Mouse (Mus musculus): ENCODE results near the gene Ptgir.

Gene Ptgir

DNA sequence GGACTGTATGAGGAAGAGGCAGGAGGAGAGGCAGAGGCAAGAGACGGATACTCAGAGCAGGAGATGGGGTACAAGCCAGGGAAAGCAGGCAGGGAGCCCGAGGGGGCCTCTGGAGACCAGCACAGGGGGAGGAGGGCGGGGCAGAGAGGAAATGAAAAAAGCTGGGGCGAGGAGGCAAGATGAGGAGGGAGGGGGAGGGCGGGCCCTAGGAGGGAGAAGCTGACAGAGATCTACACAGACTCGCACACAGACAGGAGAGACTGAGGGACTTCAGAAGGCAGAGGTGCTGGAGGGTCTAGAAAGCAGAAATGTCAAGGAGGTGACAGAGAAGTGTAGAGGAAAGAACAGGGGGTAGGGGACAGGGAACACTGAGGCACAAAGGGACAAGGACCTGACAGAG, at the start of gene Ptgir:
Gene Ptgir, plus strand, starts transcription at position 210 of the 400 bp plus-strand sequence.
- no peak for DNase-seq (ENCODE audit: low read depth, low spot score)

DNA sequence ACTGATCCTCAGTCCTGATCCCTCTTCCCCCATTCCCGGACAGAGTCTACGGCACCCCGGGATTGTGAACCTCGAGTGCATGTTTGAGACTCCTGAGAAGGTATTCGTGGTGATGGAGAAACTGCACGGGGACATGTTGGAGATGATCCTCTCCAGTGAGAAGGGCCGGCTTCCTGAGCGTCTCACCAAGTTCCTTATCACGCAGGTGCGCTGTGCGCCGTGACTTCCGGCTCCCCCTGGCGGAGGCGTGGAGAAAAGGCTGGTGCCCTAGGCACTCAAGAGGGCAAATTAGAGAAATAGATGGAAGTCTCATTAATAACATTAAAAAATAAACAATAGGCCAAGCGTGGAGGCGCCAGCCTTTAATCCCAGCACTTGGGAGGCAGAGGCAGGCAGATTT, 48.0 kb upstream of the Ptgir start:
- DNase-seq (ENCODE audit: low read depth, low spot score), result no peak

DNA sequence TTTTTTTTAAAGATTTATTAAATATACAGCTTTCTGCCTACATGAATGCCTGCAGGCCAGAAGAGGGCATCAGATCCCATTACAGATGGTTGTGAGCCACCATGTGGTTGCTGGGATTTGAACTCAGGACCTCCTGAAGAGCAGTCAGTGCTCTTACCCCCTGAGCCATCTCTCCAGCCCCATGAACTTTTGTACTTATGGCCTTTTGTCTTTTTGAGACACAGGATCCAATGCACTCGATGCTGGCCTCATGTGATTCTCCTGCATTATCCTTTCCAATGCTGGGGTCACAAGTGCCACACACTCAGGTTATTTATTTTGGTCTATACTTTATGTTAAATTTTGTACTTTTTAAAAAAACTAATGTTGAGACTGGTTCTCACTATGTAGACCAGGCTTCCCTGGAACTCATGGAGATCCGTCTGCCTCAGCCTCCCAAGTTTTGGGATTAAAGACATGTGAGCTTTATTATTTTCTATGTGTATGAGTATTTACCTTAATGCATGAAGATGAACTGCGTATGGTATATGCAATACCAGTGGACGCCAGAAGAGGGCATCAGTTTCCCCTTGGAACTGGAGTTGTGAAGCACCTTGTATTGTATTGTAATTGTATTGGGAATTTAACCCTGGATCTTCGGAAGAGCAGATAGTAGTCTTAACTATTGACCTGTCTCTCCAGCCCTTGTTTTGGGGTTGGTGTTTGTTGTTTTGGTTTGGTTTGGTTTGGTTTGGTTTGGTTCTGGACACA, 46.2 kb upstream of the Ptgir start:
- DNase-seq (ENCODE audit: low read depth, low spot score), result no peak

DNA sequence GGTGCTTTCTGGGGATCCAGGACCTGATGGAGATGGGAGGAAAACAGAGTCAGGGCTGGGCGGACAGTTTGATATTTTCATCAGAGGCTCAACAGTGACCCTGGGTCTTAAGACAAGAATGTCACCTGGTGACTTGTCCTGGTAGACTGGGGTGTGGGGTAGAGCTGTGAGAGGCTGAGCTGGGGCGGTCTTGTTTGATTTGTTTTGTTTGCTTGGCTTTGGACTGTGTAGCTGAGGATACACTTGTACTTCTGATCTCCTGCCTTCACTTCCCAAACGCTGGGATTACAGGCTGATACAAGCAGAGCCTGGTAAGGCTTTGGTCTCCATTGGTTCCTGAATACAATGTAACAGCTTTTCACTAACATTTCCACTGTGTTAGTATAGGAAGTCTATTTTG, 38.8 kb upstream of the Ptgir start:
- no peak for DNase-seq (ENCODE audit: low read depth, low spot score)

DNA sequence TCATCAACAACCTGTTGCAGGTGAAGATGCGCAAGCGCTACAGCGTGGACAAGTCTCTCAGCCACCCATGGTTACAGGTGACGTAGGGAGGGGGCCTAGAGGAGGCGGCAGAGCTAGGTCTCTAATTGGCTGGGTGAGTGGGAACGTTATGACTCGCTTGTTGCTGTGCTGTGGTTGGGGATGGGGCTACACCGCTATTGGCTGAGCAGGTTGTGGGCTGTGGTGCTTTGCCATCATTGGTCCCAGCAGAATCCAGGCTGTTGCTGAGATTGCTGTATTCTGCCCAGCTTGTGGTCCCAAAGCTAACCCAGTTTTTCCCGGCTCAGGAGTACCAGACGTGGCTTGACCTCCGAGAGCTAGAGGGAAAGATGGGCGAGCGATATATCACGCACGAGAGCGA, 36.8 kb upstream of the Ptgir start:
- no peak for DNase-seq (ENCODE audit: low read depth, low spot score)

DNA sequence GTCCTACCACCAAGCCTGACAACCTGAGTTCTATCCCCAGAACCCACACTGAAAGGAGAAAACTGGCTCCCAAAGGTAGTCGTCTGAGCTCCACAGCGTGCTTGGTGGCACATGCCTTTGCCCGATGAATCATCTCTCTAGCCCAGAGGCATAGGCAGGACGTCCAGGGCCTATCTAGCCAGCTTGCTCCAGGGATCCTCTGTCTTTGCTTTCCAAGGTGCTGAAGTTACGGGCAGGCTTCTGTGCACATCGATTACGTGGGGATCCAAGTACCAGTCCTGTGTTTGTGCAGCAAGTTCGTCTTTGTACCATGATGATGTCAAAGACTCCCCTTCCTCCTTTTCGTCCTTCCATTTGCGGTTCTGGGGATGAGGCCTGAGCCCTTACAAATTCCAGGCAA, 34.7 kb upstream of the Ptgir start:
- DNase-seq (ENCODE audit: low read depth, low spot score), result no peak

DNA sequence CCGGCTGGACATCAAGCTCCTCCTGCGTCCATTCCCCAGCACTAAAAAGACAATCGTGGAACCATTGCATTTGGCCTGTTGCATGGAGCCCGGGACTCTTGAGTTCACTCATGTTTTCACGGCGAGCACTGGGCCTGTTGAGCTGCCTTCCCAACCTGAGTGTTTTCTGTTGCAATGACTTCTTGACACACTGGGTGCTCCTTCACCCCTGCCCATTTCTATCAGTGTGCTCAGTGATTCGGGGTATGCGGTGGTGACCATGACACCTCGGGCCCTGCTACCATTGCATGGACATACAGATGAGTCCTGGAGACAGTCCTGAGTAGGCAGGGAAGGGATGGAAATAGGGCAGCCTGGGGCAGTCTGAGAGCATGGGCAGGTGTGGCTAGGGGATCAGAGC, 33.8 kb upstream of the Ptgir start:
- DNase-seq (ENCODE audit: low read depth, low spot score), result no peak

DNA sequence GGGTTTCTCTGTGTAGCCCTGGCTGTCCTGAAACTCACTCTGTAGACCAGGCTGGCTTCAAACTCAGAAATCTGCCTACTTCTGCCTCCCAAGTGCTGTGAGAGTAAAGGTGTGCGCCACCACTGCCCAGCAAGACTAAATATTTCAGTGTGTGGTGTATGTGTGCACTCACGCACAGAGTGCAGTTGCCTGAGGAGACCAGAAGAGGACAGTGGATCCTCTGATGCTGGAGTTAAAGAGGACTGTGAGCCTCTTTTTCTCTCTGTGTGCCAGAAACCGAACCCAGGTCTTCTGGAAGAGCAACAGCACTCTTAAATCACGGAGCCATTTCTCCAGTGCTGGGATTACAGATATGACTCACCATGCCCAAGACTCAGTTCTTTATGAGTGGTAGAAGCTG, 32.9 kb upstream of the Ptgir start:
- DNase-seq (ENCODE audit: low read depth, low spot score), result no peak

DNA sequence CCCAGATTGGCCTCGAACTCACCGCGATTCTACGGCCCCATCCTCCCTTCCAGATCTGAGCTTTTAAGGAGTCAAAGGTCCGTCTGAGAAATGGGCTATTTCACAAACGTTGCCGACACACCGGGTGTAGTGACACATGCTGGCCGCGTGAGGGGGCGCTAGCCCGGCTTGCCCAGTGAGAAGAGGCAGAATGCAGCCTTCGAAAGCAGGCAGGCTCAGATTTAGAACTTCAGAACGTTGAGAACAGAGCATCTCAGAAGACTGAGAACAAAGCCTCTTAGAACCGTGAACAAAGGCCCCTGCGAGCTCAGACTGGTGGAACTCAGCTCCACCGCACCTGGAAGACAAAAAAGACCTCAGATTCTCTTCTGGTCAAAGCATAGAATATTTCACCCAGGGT, 32.1 kb upstream of the Ptgir start:
- DNase-seq (ENCODE audit: low read depth, low spot score), result peak; percentile 69

DNA sequence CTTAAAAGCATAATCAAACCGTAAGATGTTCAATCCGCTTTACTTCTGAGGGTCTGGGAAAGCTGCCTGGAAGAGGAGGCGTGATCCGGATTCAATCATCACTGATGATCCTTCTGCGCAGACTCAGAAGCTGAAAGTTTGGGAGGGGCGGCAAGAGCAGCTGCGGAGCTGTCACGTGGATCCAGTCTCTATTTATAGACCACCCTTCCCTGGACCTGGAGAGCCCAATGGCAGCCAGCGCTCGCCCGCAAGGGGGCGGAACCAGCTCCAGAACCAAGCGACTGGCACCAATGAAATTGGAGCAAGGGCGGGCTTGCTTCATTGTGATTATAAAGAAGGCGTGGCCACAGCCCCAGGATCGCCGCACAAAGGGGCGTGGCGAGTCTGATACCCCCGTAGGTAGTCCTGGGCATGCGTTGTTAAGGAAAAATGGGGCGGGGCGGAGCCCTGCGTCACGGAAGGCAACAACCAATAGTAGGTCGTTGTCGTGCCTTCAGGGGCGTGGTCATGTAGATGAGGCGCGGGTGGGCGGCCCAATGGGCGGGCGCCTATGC, 31.5 kb upstream of the Ptgir start:
- DNase-seq (ENCODE audit: low read depth, low spot score), result peak; percentile 100

DNA sequence AGATGAGACGGTGACA, 31.2 kb upstream of the Ptgir start, which contains the start of gene Dact3:
Gene Dact3, plus strand, starts transcription at position 8 of the 16 bp plus-strand sequence.
- DNase-seq (ENCODE audit: low read depth, low spot score), result no peak

DNA sequence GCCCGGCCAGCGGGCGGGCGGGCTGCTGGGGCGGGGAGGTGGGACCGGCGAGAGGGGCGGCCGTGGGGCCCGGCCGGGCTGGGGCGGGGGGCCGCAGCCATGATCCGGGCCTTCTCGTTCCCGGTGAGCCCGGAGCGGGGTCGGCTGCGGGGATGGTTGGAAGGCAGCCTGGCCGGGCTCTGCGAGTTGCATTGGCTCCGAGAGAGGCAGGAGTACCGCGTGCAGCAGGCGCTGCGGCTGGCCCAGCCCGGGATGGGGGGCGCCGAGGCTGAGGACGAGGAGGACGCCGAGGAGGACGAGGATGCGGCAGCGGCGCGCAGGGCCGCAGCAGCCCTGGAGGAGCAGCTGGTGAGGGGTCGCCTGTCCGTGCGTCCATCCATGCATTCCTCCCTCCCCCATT, 31.0 kb upstream of the Ptgir start:
- no peak for DNase-seq (ENCODE audit: low read depth, low spot score)

DNA sequence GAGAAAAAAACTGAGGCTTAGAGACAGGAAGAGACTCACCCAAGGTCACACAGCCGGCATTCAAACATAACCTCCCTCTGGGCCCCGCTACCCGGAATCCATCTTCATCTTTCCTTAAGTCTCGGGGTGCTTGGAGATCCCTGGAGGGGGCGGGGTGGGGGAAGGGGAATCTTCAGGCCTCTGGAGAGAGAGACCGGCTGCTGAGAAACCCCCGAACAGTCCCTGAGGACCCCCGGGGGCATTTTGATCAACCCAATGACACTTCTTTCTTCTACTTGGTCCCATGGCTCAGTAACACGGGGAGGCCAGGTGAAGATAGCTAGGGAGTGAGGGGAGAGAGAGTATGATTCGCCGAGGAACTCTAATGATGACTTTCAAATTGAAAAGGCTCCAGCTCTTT, 30.3 kb upstream of the Ptgir start:
- DNase-seq (ENCODE audit: low read depth, low spot score), result no peak

DNA sequence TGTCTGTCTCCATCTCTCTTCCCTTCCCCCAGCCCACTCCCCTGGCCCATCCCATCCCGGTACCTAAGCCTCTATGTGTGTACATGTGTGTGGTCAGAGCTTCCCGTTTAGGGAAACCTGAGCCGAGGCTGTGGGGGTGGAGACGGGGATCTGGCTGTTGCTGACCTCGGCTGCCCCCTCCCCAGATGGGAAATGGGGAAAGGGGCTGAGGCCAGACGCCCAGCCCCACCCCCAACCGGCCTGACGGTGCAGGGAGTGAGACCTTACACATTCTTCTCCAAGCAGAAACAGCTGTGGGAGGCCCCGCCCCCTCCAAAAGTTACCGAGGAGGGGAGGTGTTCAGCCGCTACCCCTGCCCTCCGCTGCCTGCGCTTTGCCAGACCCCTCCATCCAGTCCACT, 29.7 kb upstream of the Ptgir start:
- DNase-seq (ENCODE audit: low read depth, low spot score), result peak; percentile 86

DNA sequence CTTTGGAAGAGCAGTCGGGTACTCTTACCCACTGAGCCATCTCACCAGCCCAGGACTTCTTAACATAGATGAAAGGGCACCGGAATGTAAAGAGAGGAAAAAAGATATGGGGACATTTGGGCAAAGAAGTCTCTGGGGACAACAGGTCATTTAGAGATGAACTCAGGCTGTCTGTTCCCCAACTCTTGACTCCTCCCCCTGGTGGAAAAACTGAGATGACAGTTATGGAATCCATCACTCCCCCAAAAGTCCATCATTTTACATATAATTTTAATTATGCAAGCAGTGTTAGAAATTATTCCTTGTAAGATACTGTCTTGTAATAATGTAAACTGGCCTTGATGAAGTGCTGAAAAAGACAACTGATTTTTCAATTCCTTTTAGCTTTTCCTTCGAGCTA, 28.6 kb upstream of the Ptgir start:
- DNase-seq (ENCODE audit: low read depth, low spot score), result no peak

DNA sequence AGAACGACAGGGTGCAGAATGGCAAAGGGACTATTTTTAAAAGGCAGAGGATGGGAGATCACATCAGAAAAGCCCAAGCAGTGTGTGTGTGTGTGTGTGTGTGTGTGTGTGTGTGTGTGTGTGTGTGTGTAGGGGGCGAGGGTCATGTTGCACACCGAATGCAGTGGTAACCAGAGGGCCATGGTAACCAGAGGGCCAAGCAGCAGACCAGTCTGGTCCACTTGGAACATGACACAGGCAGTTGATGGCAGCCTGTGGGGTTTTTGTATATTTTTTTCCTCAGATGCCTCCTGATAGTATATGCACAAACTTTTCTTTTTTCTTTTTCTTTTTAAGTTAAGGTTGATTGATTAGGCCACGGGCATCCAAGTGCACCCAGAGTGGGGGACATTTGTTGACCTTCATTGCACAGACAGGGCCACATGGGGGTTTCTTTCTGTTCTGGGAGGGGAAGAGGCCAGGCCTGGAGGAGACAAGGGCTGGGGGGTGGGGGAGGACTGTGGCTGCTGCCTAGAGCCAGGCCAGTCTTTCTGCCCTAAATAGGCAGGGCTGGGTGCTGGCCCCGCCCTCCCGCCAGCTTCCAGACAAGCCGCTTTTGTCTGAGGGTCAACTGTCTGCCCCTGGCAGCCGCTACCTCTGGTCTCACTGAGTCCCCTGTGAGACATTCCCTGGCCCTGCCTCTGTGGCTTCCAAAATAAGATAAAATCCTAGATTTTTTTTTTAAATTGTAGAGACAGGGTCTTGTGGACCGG, 26.3 kb upstream of the Ptgir start:
- DNase-seq (ENCODE audit: low read depth, low spot score), result peak; percentile 72

DNA sequence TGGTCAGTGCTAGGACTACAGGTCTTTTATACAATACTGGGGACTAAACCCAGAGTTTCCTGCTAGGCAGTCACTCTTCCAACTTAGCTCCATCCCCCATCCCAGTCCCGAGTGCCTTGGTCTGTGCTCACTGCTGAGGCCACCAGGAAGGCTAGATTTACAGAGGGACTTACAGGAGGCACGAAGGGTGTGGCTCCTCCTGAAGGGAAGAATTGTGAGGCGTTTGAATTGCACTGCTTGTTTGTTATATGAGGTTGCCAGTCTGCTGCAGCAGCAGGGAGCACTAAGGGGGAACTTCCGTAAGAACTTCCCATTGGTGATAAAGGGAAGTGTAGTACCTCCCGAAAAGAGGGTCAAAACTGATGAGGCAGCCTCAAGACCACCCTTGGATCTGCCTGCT, 25.7 kb upstream of the Ptgir start:
- DNase-seq (ENCODE audit: low read depth, low spot score), result no peak

DNA sequence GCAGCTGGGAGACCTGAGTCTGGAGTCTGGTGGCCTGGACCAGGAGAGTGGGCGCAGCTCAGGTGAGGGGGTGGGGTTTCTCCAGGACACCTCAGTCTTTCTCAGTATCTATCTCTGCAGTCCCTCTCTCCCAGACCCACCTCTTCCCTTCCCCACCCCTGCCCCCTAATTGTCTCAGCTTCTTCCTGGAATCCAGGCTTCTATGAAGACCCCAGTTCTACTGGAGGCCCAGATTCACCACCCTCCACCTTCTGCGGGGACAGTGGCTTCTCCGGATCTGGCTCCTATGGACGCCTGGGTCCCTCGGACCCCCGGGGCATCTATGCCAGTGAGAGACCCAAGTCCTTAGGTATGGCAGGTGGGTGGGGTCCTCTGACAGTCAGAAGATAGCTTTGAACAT, 23.1 kb upstream of the Ptgir start:
- DNase-seq (ENCODE audit: low read depth, low spot score), result no peak

DNA sequence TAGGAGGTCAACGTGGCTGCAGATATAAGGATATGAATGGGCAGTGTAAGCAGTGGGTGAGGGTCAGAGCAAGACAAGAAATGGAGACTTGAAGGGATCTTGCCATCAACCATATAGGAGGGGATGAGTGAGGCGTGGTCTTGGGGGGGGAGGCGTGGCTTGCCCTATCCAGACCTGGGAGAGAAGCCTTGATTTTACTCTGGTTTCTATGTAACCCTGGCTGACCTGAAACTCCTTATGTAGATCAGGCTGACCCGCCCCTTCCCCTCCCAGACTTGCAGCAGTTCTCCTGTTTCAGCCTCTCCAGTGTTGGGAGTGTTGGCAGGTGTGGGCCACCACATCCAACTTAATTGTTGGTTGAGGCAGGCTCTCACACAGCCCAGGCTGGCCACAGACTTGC, 22.0 kb upstream of the Ptgir start:
- DNase-seq (ENCODE audit: low read depth, low spot score), result no peak

DNA sequence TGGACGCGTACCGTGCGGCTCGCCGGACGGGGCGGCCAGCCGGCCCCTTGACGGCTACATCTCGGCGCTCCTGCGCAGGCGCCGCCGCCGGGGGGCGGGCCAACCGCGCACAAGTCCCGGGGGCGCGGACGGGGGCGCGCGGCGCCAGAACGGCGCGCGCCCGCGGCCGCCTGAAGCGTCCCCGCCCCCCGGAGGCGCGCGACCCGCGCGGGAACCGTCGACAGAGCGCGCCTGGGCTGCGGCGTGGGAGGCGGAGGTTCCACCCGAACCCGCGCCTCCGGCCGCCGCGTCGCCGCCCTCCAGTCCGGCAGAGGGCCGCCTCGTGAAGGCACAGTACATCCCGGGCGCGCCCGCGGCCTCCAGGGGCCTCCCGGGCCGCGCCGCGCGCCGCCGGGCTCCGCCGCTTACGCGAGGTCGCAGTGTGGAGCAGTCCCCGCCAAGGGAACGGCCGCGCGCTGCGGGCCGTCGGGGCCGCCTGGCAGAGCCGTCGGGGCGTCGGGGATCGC, 21.0 kb upstream of the Ptgir start:
- no peak for DNase-seq (ENCODE audit: low read depth, low spot score)

DNA sequence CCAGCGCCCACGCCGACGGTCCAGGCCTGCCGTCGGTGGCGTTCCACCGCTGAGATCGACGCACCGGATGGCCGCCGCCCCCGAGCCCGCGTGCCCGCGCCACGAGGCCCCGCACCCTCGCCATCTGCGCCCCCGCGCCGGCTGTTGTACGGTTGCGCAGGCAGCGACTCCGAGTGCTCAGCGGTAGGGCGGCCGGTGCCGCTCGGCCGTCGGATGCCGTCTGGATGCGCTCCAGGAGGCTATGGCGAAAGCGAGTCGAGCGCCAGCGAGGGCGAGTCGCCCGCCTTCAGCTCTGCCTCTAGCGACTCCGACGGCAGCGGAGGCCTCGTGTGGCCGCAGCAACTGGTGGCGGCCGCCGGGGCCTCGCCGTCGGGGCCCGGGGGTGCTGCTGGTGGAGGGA, 20.4 kb upstream of the Ptgir start:
- DNase-seq (ENCODE audit: low read depth, low spot score), result no peak

DNA sequence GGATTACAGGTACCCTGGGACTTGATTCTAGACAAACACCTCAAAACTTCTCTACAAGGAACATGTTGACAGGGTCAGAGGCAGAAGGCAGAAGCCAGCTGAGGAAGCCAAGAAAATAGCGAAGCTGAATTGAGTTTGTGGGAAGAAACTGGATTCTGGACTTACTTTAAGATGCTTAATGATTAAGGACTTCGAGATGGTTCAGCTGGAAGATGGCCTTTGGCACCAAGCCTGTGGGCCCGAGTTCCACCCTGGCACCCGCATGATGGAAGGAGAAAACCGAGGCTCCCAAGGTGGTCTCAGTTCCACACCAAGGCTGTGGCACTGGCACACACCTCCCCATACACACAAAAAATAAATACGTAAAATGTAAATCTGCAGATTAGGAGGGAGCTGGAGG, 15.8 kb upstream of the Ptgir start:
- no peak for DNase-seq (ENCODE audit: low read depth, low spot score)

DNA sequence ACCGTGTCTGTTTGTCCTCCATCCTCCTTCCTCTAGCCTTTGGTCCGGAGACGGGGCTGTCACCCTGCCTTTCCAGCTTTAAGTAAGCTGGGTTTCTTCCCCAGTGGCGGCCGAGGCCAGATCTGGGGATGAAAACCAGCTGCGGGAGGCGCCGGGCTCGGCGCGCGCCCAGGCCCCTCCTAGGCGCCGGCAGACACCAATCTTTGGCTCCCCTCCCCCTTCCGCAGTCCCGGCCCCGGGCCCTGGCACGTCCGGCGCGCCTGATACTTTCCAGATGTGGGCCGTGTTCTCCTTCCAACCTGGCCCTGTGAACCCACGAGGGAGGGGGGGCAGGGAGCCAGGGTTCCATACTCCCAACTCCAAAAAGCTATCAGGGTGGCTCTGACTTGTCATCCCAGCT, 15.3 kb upstream of the Ptgir start:
- DNase-seq (ENCODE audit: low read depth, low spot score), result peak; percentile 87

Data from embryo, embryonic 11.5 days (tissue).